Mouse (Mus musculus) lung, postnatal 0 days (tissue): ENCODE measurements around the gene Vapb.

Experiments used
- CTCF ChIP-seq: IDR thresholded peaks from 2 replicates; pipeline ENCODE4 v1.5.1; 2016; ENCODE audit warnings: antibody characterized with exemption, mild to moderate bottlenecking
- EP300 ChIP-seq: IDR thresholded peaks from 2 replicates; pipeline ENCODE4 v1.6.1; 2016; ENCODE audit warnings: antibody characterized with exemption, mild to moderate bottlenecking, control low read depth

GRCm38 (mm10) chr2:173689835-173690234 lies 47.5 kb upstream of the Vapb start:
- TF ChIP-seq CTCF (no peak), EP300 (no peak)
